Mouse (Mus musculus) ES-E14 (cell line): ENCODE results near the gene Rgl3. TPM values are rescaled to one million over a fixed set of nuclear protein-coding genes. Genes with fewer than 3 reads are reported as not detected.
A peak's percentile ranks its signal among the peaks of the same experiment; 100 is the strongest.

Source experiments
- DNase-seq: peaks from one replicate; pipeline ENCODE4 v3.0.0-alpha.2; 2013; ENCODE audit warnings: low read depth, low spot score
- H3K27ac ChIP-seq: 2 replicates; pipeline ENCODE4 v1.5.1; 2012; ENCODE audit warnings: low read depth, mild to moderate bottlenecking, low read length, moderate library complexity, mixed read lengths; ENCODE audit not compliant: poor library complexity, insufficient read depth, severe bottlenecking
- H3K36me3 ChIP-seq: 2 replicates; pipeline ENCODE4 v1.6.1; 2012; ENCODE audit warnings: mild to moderate bottlenecking, low read length, moderate library complexity, mixed read lengths; ENCODE audit not compliant: control insufficient read depth, poor library complexity, insufficient read depth, severe bottlenecking
- H3K4me1 ChIP-seq, 2 experiments: fragments of 150-350 bp in 1 of 2; sonication (generic) in 1 of 2; 2 replicates each; pipeline ENCODE4 v1.6.1; 2012; ENCODE audit warnings: low read length in 2 of 2, mild to moderate bottlenecking in 1 of 2, mixed read lengths in 1 of 2; ENCODE audit not compliant: control insufficient read depth in 2 of 2, insufficient read depth in 2 of 2, poor library complexity in 1 of 2
- H3K4me3 ChIP-seq, 2 experiments: fragments of 150-350 bp in 1 of 2; sonication (generic) in 1 of 2; 2 replicates each; pipeline ENCODE4 v1.5.1; 2012; ENCODE audit warnings: low read length in 2 of 2, low read depth in 1 of 2, mild to moderate bottlenecking in 1 of 2, mixed read lengths in 1 of 2; ENCODE audit not compliant: insufficient read depth in 1 of 2, poor library complexity in 1 of 2, severe bottlenecking in 1 of 2
- H3K9ac ChIP-seq: 2 replicates; pipeline ENCODE4 v1.6.1; 2012; ENCODE audit warnings: low read depth, mild to moderate bottlenecking, low read length, mixed read lengths; ENCODE audit not compliant: poor library complexity, insufficient read depth, severe bottlenecking
- H3K9me3 ChIP-seq: fragments of 150-350 bp; sonication (generic); 2 replicates; pipeline ENCODE4 v1.6.1; 2012; ENCODE audit warnings: low read depth, mild to moderate bottlenecking, low read length; ENCODE audit not compliant: control insufficient read depth, insufficient read depth
- CHD2 ChIP-seq: IDR thresholded peaks from 2 replicates; pipeline ENCODE4 v1.6.1; 2014; ENCODE audit warnings: mild to moderate bottlenecking, low read depth, low read length, inconsistent platforms
- HCFC1 ChIP-seq: IDR thresholded peaks from 2 replicates; pipeline ENCODE4 v1.6.1; 2012; ENCODE audit warnings: low read length, inconsistent platforms, borderline replicate concordance; ENCODE audit not compliant: insufficient read depth
- MAFK ChIP-seq: IDR thresholded peaks from 2 replicates; pipeline ENCODE4 v1.6.1; 2014; ENCODE audit warnings: mild to moderate bottlenecking, low read depth, low read length, inconsistent platforms; ENCODE audit not compliant: insufficient read depth
- ZC3H11A ChIP-seq: IDR thresholded peaks from 2 replicates; pipeline ENCODE4 v1.6.1; 2012; ENCODE audit warnings: low read depth, mild to moderate bottlenecking, inconsistent platforms, low read length, borderline replicate concordance
- ZNF384 ChIP-seq: IDR thresholded peaks from 2 replicates; pipeline ENCODE4 v1.6.1; 2012; ENCODE audit warnings: low read depth, low read length, inconsistent platforms
- in situ Hi-C, 2 experiments: fragments of 600-800 bp; cut with MboI; formaldehyde crosslinking; loops; one replicate each; pipeline ENCODE4 v1.15.1; 2025; ENCODE audit warnings: low sequenced_read_pairs in 2 of 2, inconsistent platforms in 1 of 2; ENCODE audit not compliant: unreplicated experiment in 2 of 2
- total RNA-seq: library from RNA; depleted of rRNA; stranded (reverse); fragments of 300-350 nt; gene quantifications from 2 replicates; pipeline ENCODE4 v1.2.3, GENCODE M21; 2012

The Rgl3 gene
- total RNA-seq, 1 experiment, result 0.27 TPM

DNA sequence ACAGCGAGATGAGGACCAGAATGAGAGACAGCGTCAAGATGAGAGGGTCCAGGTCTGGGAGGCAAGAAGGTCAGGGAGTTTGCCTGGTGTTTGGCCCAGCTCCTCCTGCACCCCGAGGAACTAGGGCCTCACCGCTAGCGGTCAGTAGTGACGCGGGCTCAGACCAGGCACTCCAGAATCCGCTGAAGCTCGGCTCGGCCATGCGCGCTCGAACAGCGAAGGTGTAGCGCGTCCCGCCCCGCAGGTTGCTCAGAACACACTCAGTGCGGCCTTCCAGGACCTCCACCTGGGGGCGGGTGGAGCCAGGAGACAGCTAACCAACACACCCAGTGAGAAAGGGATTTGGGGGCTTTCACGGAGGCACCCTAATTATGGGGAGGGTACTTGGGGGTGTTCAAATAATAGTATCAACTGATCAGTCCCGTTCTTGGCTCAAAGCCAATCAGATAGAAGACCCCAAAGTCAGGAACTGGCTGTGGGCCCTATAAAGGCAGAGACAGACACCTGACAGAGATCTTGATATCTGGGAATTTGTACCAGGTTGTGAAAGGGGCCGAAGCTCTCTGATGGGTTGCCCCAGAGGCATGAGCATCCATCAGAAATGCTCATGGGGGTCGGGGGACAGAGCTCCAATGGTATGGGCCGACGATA is 28.6 kb downstream of the Rgl3 start:
- in situ Hi-C loops, result no loop called here
- DNase-seq, result no peak
- peaks cover 0 to 9% of the 10 kb centered on the region in 2 experiments; a peak in 2 of 4 replicates for H3K4me1 ChIP-seq
- no peak for TF ChIP-seq HCFC1
- no peak for TF ChIP-seq ZC3H11A
- no peak for TF ChIP-seq CHD2
- no peak for TF ChIP-seq ZNF384
- TF ChIP-seq MAFK, result no peak
- no peaks in the 10 kb centered on the region for H3K9me3 ChIP-seq
- no peaks in the 10 kb centered on the region; the same call in 1 of the 2 replicates for H3K36me3 ChIP-seq
- peak overlapping the region; percentile 38 to 68; a peak in 3 of 4 replicates for H3K4me3 ChIP-seq
- H3K9ac ChIP-seq, result no peak overlapping the region
- H3K27ac ChIP-seq, result no peak overlapping the region

DNA sequence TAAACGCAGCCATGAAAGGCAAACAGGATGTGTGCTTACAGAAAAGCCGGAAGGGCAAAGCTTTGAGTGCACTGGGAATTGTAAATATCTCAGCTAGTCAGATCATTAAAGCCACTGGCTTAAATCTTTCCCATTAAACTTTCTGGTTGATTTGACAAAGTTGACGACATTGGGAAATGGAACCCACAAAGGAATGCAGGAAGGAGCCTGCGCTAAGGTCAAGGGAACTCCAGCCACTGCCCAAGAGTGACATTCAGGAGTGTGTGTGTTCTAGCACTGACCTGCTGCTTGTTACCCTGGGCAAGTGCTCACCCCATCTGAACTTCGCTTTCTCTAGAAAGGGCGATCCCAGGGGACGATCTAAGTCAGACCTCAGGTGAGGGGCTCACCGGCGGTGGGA is 29.1 kb downstream of the Rgl3 start:
- H3K9me3 ChIP-seq, result no peaks in the 10 kb centered on the region
- no peaks in the 10 kb centered on the region; the same call in 1 of the 2 replicates for H3K36me3 ChIP-seq
- in situ Hi-C loops, result no loop called here
- H3K4me3 ChIP-seq, result peak overlapping the region in 1 of 2 experiments; percentile 38; a peak in 2 of 4 replicates
- H3K9ac ChIP-seq, result no peak overlapping the region
- DNase-seq, result no peak
- no peak for TF ChIP-seq CHD2
- TF ChIP-seq MAFK, result no peak
- TF ChIP-seq ZC3H11A, result no peak
- TF ChIP-seq ZNF384, result no peak
- TF ChIP-seq HCFC1, result no peak
- no peak overlapping the region for H3K27ac ChIP-seq
- peaks cover 0 to 9% of the 10 kb centered on the region in 2 experiments; a peak in 2 of 4 replicates for H3K4me1 ChIP-seq

DNA sequence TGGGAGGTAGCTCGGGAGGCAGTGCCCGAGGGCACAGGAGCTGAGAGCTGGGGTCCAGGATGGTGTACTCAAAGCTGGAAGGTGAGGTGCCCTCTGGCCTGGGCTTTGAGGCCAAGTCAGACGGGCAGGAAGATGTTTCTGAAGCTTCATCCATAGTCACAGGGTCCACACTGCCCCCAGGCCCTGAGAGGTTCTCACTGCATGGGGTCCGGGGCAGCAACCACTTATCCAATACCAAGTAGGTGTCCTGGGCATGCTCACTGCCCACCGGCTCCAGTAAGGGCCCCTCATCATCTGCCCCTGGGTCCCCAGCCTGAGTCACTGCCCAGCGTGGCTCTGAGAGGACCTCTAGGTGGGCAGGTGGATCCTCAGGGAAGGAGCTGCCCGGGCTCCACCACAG is 30.0 kb downstream of the Rgl3 start:
- H3K36me3 ChIP-seq, result no peaks in the 10 kb centered on the region; the same call in 1 of the 2 replicates
- in situ Hi-C loops, result no loop called here
- no peak for TF ChIP-seq ZC3H11A
- no peaks in the 10 kb centered on the region for H3K9me3 ChIP-seq
- H3K4me1 ChIP-seq, result peaks cover 0 to 9% of the 10 kb centered on the region in 2 experiments; a peak in 2 of 4 replicates
- no peak overlapping the region for H3K9ac ChIP-seq
- no peak overlapping the region for H3K27ac ChIP-seq
- DNase-seq, result no peak
- H3K4me3 ChIP-seq, result no peak overlapping the region

- no peaks in the 10 kb centered on the region; the same call in 1 of the 2 replicates for H3K36me3 ChIP-seq
- no peak for TF ChIP-seq CHD2
- TF ChIP-seq ZNF384, result no peak
- TF ChIP-seq MAFK, result no peak
- no peak for TF ChIP-seq ZC3H11A
- TF ChIP-seq HCFC1, result no peak
- no peak overlapping the region for H3K9ac ChIP-seq
- no peak overlapping the region for H3K27ac ChIP-seq
- H3K9me3 ChIP-seq, result no peaks in the 10 kb centered on the region
- H3K4me3 ChIP-seq, result no peak overlapping the region
- no peak for DNase-seq
- H3K4me1 ChIP-seq, result peaks cover 0 to 9% of the 10 kb centered on the region in 2 experiments; a peak in 2 of 4 replicates
- in situ Hi-C loops, result no loop called here
Observed at GRCm38 (mm10) chr9:21958372-21958771, 30.9 kb downstream of the Rgl3 start.
